Mouse (Mus musculus): Measurements from ENCODE around the gene Cybc1.
A peak's percentile ranks its signal among the peaks of the same experiment; 100 is the strongest.

Cybc1 gene

GRCm38 (mm10) chr11:121216831-121217230 is 12.3 kb downstream of the Cybc1 start:
- no peak for DNase-seq (ENCODE audit: low spot score)

GRCm38 (mm10) chr11:121204161-121205006 is 24.7 kb downstream of the Cybc1 start, which contains the start of the genes Hexdc and Ogfod3:
Gene Hexdc, plus strand, starts transcription at chr11:121204433.
Gene Ogfod3, minus strand, starts transcription at chr11:121204711.
- peak; percentile 93 for DNase-seq (ENCODE audit: low spot score)

- no peak for DNase-seq (ENCODE audit: low spot score)
Measured at GRCm38 (mm10) chr11:121203859-121204160, 25.3 kb downstream of the Cybc1 start.

- DNase-seq (ENCODE audit: low spot score) = peak; percentile 82
Measured at GRCm38 (mm10) chr11:121201436-121202198, 27.5 kb downstream of the Cybc1 start.

GRCm38 (mm10) chr11:121200781-121201180 is 28.3 kb downstream of the Cybc1 start:
- DNase-seq (ENCODE audit: low spot score) = no peak

GRCm38 (mm10) chr11:121199851-121200250 is 29.3 kb downstream of the Cybc1 start:
- peak; percentile 74 for DNase-seq (ENCODE audit: low spot score)

GRCm38 (mm10) chr11:121198622-121199021 is 30.5 kb downstream of the Cybc1 start:
- peak; percentile 50 for DNase-seq (ENCODE audit: low spot score)

GRCm38 (mm10) chr11:121193415-121193814 is 35.7 kb downstream of the Cybc1 start:
- no peak for DNase-seq (ENCODE audit: low spot score)

- no peak for DNase-seq (ENCODE audit: low spot score)
Measured at GRCm38 (mm10) chr11:121192742-121193141, 36.4 kb downstream of the Cybc1 start.

GRCm38 (mm10) chr11:121189681-121190080 is 39.4 kb downstream of the Cybc1 start:
- peak; percentile 43 for DNase-seq (ENCODE audit: low spot score)

- DNase-seq (ENCODE audit: low spot score) = peak; percentile 73
Measured at GRCm38 (mm10) chr11:121176285-121177270, 52.5 kb downstream of the Cybc1 start.

GRCm38 (mm10) chr11:121174234-121174633 is 54.9 kb downstream of the Cybc1 start:
- no peak for DNase-seq (ENCODE audit: low spot score)

GRCm38 (mm10) chr11:121173203-121173602 is 55.9 kb downstream of the Cybc1 start:
- DNase-seq (ENCODE audit: low spot score) = no peak

Measured in adipocyte (in vitro differentiated cells).